Comparison of ENCODE assay signal across 18 mouse cellular contexts in the genomic region with DNA sequence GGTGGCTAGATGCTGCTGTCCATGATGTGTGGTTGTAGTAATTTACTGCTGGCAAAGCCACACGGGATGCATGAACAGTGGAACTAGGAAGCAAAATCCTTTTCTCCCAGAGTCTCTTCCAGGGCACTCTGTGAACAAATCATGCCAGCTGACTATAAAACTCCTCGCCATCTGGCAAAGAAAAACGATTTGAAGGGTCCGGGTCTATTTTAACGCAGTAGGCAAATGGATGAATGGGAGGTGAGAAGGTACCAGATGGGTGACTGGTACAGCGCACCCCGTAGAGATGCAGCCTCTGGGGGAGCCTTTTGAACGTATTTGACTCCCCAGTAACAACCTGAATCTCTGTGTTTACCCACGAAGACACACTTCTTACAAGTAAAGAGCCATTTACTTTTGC. TPM values are rescaled to one million over a fixed set of nuclear protein-coding genes. Genes with fewer than 3 reads are reported as not detected.
A peak's percentile ranks its signal among the peaks of the same experiment; 100 is the strongest.
DNase-seq lines count a peak whose midpoint lies in the region; ATAC-seq and TF ChIP-seq lines count a peak whose summit lies in the region.
"Had no signal": no experiment of that assay in that cellular context is flagged by ENCODE, and none has a peak within 500 bp of the region (broad histone marks: within the 10 kb centered on the region; RNA-seq: fewer than 3 reads in every experiment).

No protein-coding gene starts in this region.

- H3K9me3 ChIP-seq in hindbrain, embryonic 13.5 days = no peaks in the 10 kb centered on the region
- H3K9me3 ChIP-seq in hindbrain, postnatal 0 days (ENCODE audit: low read length) = no peaks in the 10 kb centered on the region
- H3K9me3 ChIP-seq in neural tube, embryonic 13.5 days = no peaks in the 10 kb centered on the region
- H3K9me3 ChIP-seq in forebrain, embryonic 16.5 days (ENCODE audit: control insufficient read depth, low read length) = no peaks in the 10 kb centered on the region
- H3K9me3 ChIP-seq: heart, embryonic 15.5 days; stomach, embryonic 15.5 days had no signal

- ATAC-seq in hindbrain, embryonic 13.5 days (ENCODE audit: low FRiP score) = no peak
- no peak for ATAC-seq in hindbrain, postnatal 0 days
- ATAC-seq in neural tube, embryonic 13.5 days (ENCODE audit: low read depth) = no peak
- peak; percentile 78 for ATAC-seq in forebrain, embryonic 16.5 days

- 81% methylated on average over 9 of the region's 9 CpGs for WGBS in hindbrain, embryonic 13.5 days
- WGBS in hindbrain, postnatal 0 days = 71% methylated on average over 9 of the region's 9 CpGs
- WGBS in neural tube, embryonic 13.5 days = 52% methylated on average over 9 of the region's 9 CpGs
- WGBS in forebrain, embryonic 16.5 days = 56% methylated on average over 9 of the region's 9 CpGs

- peaks cover 6% of the 10 kb centered on the region; the same call in 1 of the 2 replicates for H3K4me1 ChIP-seq in hindbrain, embryonic 13.5 days (replicated peaks)
- H3K4me1 ChIP-seq in hindbrain, postnatal 0 days (ENCODE audit: insufficient read depth, low read length) = no peaks in the 10 kb centered on the region
- peaks cover 12% of the 10 kb centered on the region; the same call in 1 of the 2 replicates for H3K4me1 ChIP-seq in neural tube, embryonic 13.5 days (replicated peaks)
- H3K4me1 ChIP-seq in forebrain, embryonic 16.5 days (replicated peaks; ENCODE audit: control insufficient read depth, insufficient read depth, low read length) = peaks cover 6% of the 10 kb centered on the region
- H3K4me1 ChIP-seq: stomach, embryonic 15.5 days had no signal

- no peak overlapping the region for H3K4me2 ChIP-seq in hindbrain, embryonic 13.5 days
- no peak overlapping the region for H3K4me2 ChIP-seq in hindbrain, postnatal 0 days (ENCODE audit: low read depth, low read length)
- H3K4me2 ChIP-seq in neural tube, embryonic 13.5 days = peak overlapping the region; percentile 20
- H3K4me2 ChIP-seq in forebrain, embryonic 16.5 days (ENCODE audit: low read length) = peak overlapping the region; percentile 0; the same call in 1 of the 2 replicates
- H3K4me2 ChIP-seq: heart, embryonic 15.5 days; stomach, embryonic 15.5 days had no signal

- 0 out of 2 replicates have a peak, but pooled peaks cover 2% of the 10 kb centered on the region for H3K36me3 ChIP-seq in hindbrain, embryonic 13.5 days
- H3K36me3 ChIP-seq in hindbrain, postnatal 0 days (ENCODE audit: insufficient read depth, low read length) = no peaks in the 10 kb centered on the region
- H3K36me3 ChIP-seq in neural tube, embryonic 13.5 days = no peaks in the 10 kb centered on the region
- H3K36me3 ChIP-seq in forebrain, embryonic 16.5 days (ENCODE audit: control insufficient read depth, insufficient read depth) = no peaks in the 10 kb centered on the region
- H3K36me3 ChIP-seq: heart, embryonic 15.5 days; stomach, embryonic 15.5 days had no signal

- no peak overlapping the region for H3K9ac ChIP-seq in hindbrain, embryonic 13.5 days
- H3K9ac ChIP-seq in hindbrain, postnatal 0 days (replicated peaks; ENCODE audit: low read length) = no peak overlapping the region
- no peak overlapping the region for H3K9ac ChIP-seq in neural tube, embryonic 13.5 days
- H3K9ac ChIP-seq in forebrain, embryonic 16.5 days (replicated peaks; ENCODE audit: low read depth, low read length) = no peak overlapping the region
- H3K9ac ChIP-seq: heart, embryonic 15.5 days; stomach, embryonic 15.5 days had no signal

- H3K4me3 ChIP-seq in hindbrain, embryonic 13.5 days = no peak overlapping the region
- no peak overlapping the region for H3K4me3 ChIP-seq in hindbrain, postnatal 0 days (ENCODE audit: low read length)
- H3K4me3 ChIP-seq in neural tube, embryonic 13.5 days = no peak overlapping the region
- no peak overlapping the region for H3K4me3 ChIP-seq in forebrain, embryonic 16.5 days (replicated peaks; ENCODE audit: low read length)
- H3K4me3 ChIP-seq: heart, embryonic 15.5 days; megakaryocyte, embryonic 14.5 days; stomach, embryonic 15.5 days had no signal

- no peaks in the 10 kb centered on the region for H3K27me3 ChIP-seq in hindbrain, embryonic 13.5 days
- no peaks in the 10 kb centered on the region for H3K27me3 ChIP-seq in hindbrain, postnatal 0 days (ENCODE audit: insufficient read depth, low read length)
- no peaks in the 10 kb centered on the region for H3K27me3 ChIP-seq in neural tube, embryonic 13.5 days
- no peaks in the 10 kb centered on the region for H3K27me3 ChIP-seq in forebrain, embryonic 16.5 days (replicated peaks; ENCODE audit: control insufficient read depth, insufficient read depth, low read length)
- H3K27me3 ChIP-seq: heart, embryonic 15.5 days; stomach, embryonic 15.5 days had no signal

- no peak for DNase-seq in hindbrain, postnatal 0 days (ENCODE audit: low spot score)
- no peak for DNase-seq in neural tube, embryonic 10.5 days (ENCODE audit: extremely low spot score, low spot score)
- peak; percentile 58 for DNase-seq in telencephalon, adult 2 months (ENCODE audit: low read depth, low spot score)
- DNase-seq in adrenal gland, adult (ENCODE audit: inconsistent age in 2 of 2, low spot score in 1 of 2) = no peak
- DNase-seq: B cell, adult 2 months; cerebellum, adult 9-10 months; gastrocnemius, postnatal 36 days; kidney, adult 11 months; liver; right cerebral cortex, postnatal 25 days; thymus, adult 2 months had no signal

- no peak for TF ChIP-seq CTCF in hindbrain, postnatal 0 days (IDR thresholded peaks at IDR 0.05; ENCODE audit: low read depth)

- H3K27ac ChIP-seq in hindbrain, embryonic 13.5 days = peak overlapping the region; percentile 50; the same call in 1 of the 2 replicates
- no peak overlapping the region for H3K27ac ChIP-seq in hindbrain, postnatal 0 days
- peak overlapping the region; percentile 63 for H3K27ac ChIP-seq in neural tube, embryonic 13.5 days (replicated peaks)
- H3K27ac ChIP-seq in forebrain, embryonic 16.5 days (ENCODE audit: low read length) = peak overlapping the region; percentile 69
- H3K27ac ChIP-seq: heart, embryonic 15.5 days; kidney, postnatal 0 days; stomach, embryonic 15.5 days had no signal

RNA-seq across cellular contexts. Expression of gene Atrnl1, which starts 14.9 kb away (rescaled TPM):
- polyA plus RNA-seq in hindbrain, embryonic 13.5 days (2015; fragmentation: Nextera tagmentation; extraction: Ambion mirVana) = 7.6 and 7.9 TPM in 2 replicates
- 46.0 and 51.5 TPM in 2 replicates for total RNA-seq in hindbrain, postnatal 0 days (2014; rRNA removed)
- 3.7 and 4.4 TPM in 2 replicates for polyA plus RNA-seq in hindbrain, postnatal 0 days (2015; fragmentation: Nextera tagmentation; extraction: Ambion mirVana)
- polyA plus RNA-seq in neural tube, embryonic 13.5 days (2015; fragmentation: Nextera tagmentation; extraction: Ambion mirVana) = 8.1 and 8.7 TPM in 2 replicates
- 8.3 and 9.0 TPM in 2 replicates for polyA plus RNA-seq in forebrain, embryonic 16.5 days (2015; fragmentation: Nextera tagmentation; extraction: Ambion mirVana)

Comparison
In these comparisons a context has a peak if more than half of its experiments do, and no peak if none do; other contexts are left out.
1. H3K4me2 ChIP-seq: peak in neural tube, embryonic 13.5 days (single experiment) and forebrain, embryonic 16.5 days (single experiment); none in hindbrain, embryonic 13.5 days (single experiment) and hindbrain, postnatal 0 days (single experiment).